Mouse (Mus musculus) thymus, adult 2 months (tissue): Measurements from ENCODE around the gene Lgsn.

ENCODE experiments used
- CTCF ChIP-seq: fragments of 200-500 bp; IDR thresholded peaks from 2 replicates; pipeline ENCODE4 v1.5.1; 2012; ENCODE audit warnings: mild to moderate bottlenecking, control low read depth, low read length, moderate library complexity, borderline replicate concordance; ENCODE audit not compliant: control insufficient read depth, poor library complexity, insufficient read depth; ENCODE audit errors: extremely low read depth
- POLR2A ChIP-seq: fragments of 200-500 bp; IDR thresholded peaks from 2 replicates; pipeline ENCODE4 v1.6.1; 2012; ENCODE audit warnings: mild to moderate bottlenecking, low read length, control low read depth, moderate library complexity; ENCODE audit not compliant: control insufficient read depth, poor library complexity, insufficient read depth; ENCODE audit errors: extremely low read depth

- TF ChIP-seq POLR2A (no peak), CTCF (no peak)
Measured at GRCm38 (mm10) chr1:31150546-31150945, 25.7 kb upstream of the Lgsn start.
